Mouse (Mus musculus) left cerebral cortex, postnatal 25 days (tissue): Measurements from ENCODE around the gene Pcolce. TPM values are rescaled to one million over a fixed set of nuclear protein-coding genes. Genes with fewer than 3 reads are reported as not detected.
A peak's percentile ranks its signal among the peaks of the same experiment; 100 is the strongest.
"Not testable (repeated sequence)": the region's sequence is repeated elsewhere in the genome, so short reads cannot be mapped to it uniquely, and the experiment has no call there.

Source experiments
- DNase-seq, 2 experiments: peaks; one replicate each; pipeline ENCODE4 v3.0.0; 2022; ENCODE audit warnings: low spot score in 2 of 2, mixed read lengths in 1 of 2
- intact Hi-C: fragments of 180-260 bp; cut with DNase I; formaldehyde crosslinking; loops from one replicate; pipeline ENCODE4 v1.15.1; 2025
- total RNA-seq, 2 experiments: library from RNA; stranded (reverse); gene quantifications; 2 replicates each; pipeline ENCODE4 v1.2.3; 2021

Gene Pcolce
- total RNA-seq, 2 experiments from 2014 or later: 12.1 to 13.7 TPM

- intact Hi-C loops: no loop called here
Observed at GRCm38 (mm10) chr5:137631171-137631570, 17.6 kb upstream of the Pcolce start.

DNA sequence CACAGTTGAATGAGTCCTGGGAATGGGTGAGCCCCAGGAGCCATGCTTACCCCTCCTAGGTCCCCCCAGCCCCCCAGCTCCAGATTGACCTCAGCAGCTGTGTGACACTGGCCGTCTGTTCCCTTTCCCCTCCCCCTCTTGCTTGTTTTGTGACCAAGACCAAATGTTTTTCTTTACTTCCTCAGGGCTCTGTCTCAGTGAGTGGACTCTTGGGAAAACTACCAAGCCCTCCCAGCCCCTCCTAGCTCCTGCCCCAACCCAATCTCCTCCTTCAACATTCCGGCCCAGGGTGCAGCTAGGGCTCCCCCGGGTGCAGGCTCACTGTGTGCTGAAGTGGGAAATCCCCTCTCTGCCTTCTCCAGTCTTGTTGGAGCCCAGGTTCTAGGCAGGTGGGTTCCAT, 17.0 kb upstream of the Pcolce start:
- intact Hi-C loops: no loop called here
- no peak for DNase-seq

More at GRCm38 (mm10) chr5:137631171-137631570, 17.6 kb upstream of the Pcolce start:
- DNase-seq: peak in 1 of 2 experiments; percentile 64

DNA sequence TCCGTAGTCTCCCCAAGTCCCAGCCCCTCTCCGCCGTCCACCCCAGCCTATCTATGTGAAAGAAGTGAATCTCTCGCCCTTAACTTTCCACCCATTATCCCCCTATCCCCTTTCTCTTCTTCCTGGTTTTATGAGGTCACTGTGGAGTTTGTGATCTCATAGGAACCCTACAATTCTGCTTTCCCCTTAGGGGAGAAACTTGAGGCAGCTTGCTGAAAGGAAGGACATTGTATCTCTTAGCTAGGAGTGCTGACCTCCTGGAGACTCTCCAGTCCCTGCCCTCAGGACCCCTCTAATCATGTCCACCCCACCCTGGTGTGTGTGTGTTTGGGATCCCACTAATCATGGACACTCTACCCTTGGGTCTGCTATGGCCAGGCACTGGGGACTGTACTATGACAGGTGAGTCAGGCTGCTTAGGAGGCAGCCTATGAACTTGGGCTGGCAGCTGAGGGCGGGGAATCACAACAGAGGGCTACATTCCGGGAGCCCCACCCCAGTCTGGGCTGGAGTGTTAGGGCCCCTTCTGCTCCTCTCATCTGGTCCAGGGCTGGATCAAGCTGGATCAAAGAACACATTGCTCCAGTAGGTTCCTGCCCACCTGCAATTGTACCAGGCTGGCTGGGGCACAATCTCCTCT, 16.4 kb upstream of the Pcolce start:
- intact Hi-C loops: loop anchor here (1.0 to 2.0 kb wide), 2 partner anchors 29 to 97 kb away; partner anchors contain the start of genes Epo, Gnb2 and Mospd3
- DNase-seq: no peak

- intact Hi-C loops: loop anchor here (1.0 to 2.0 kb wide), 2 partner anchors 29 to 96 kb away; partner anchors contain the start of genes Epo, Gnb2 and Mospd3
- DNase-seq: no peak
Observed at GRCm38 (mm10) chr5:137629306-137629721, 15.7 kb upstream of the Pcolce start.

GRCm38 (mm10) chr5:137628498-137629305, 15.1 kb upstream of the Pcolce start, which contains the start of the genes Fbxo24, Lrch4 and Gm20605:
Fbxo24 (minus strand) TSS chr5:137629002.
Lrch4 (plus strand) TSS chr5:137629121.
Gm20605 (plus strand) TSS chr5:137629175.
- intact Hi-C loops: loop anchor here (1.0 to 2.0 kb wide), 2 partner anchors 28 to 95 kb away; partner anchors contain the start of genes Epo, Gnb2 and Mospd3
- peak; percentile 98 to 100 for DNase-seq

DNA sequence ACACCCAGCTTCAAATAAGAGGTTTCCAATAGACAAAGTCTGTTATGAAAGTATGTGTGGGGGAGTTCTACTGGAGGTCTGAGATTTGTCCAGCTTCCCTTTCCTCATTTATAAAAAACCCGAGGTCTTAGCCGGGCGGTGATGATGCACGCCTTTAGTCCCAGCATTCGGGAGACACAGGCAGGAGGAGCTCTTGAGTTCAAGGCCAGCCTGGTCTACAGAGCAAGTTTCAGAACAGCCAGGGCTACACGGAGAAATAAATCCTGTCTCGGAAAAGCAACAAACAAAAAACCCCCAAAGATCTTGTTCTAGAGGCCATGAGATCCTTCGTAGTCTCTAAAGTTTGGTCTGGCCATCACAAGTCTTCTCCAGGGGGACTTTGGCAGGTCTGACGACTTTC, 14.4 kb upstream of the Pcolce start:
- DNase-seq: no peak
- intact Hi-C loops: loop anchor here (2.0 kb wide), 1 partner anchor 27 kb away; the partner anchor contains the start of gene Mospd3

DNA sequence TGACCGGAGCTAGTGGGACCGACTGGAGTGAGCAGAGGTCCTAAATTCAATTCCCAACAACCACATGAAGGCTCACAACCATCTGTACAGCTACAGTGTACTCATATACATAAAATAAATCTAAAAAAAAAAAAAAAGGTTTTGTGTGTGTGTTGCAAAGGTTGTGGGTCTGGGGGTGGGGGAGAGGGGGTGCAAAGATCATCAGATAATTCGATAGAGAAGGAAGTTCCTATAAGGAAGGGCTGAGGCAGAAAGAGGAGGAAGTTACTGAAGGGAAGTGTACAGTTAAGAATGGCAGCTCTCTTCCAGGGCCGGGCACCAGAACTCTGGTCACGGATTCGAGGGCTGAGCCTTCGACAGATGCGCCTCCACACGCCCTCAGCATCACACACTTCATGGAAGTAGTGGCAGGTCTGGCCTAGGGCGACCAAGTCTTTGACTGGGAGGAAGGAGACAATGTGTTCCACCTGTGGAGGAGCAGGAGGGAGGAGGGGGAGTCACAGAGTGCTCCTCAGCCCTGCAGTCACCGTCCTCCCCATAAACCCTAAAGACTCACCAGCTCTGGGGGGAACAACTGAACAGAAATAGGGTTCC, 10.4 kb upstream of the Pcolce start:
- DNase-seq: no peak
- intact Hi-C loops: no loop called here

DNA sequence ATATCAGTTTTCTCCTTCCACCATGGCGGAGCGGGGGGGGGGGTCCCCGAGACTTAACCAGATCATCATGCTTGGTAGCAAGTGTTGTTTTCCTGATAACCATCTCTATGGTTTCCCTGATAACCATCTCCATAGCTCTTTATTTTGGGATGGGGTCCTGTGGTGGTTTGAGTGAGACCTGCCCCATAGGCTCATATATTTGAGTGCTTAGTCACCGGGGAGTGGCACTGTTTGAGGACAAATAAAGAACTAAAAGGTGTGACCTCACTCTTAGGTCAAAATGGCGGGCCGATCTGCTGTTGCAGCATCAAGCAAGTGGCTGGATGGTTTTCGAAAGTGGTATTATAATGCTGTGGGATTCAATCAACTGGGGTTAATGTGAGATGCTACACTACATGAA, 1.8 kb upstream of the Pcolce start:
- DNase-seq: no peak
- intact Hi-C loops: no loop called here

GRCm38 (mm10) chr5:137614921-137615320, 1.3 kb upstream of the Pcolce start:
- DNase-seq, intact Hi-C loops: not testable (repeated sequence)

DNA sequence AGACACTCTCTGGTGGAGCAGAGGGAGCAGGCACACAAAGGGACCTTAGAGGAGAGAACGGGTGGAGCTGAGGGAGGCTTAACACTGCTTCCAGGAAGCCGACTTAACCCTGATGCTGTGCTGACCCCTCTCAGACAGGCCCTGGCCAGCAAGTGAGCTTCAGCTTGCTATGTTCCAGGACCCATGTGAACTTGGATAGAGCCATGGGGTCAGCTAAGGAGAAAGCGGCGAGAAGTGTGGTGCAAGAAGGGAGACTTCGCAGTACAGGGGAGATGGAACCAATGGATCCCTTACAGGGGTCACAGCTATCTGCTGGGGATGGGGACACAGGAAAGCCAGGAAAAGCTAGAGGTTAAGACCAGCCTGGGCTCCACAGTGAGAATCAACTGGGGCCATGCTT, 508 bp downstream of the Pcolce start:
- no peak for DNase-seq
- intact Hi-C loops: no loop called here

DNA sequence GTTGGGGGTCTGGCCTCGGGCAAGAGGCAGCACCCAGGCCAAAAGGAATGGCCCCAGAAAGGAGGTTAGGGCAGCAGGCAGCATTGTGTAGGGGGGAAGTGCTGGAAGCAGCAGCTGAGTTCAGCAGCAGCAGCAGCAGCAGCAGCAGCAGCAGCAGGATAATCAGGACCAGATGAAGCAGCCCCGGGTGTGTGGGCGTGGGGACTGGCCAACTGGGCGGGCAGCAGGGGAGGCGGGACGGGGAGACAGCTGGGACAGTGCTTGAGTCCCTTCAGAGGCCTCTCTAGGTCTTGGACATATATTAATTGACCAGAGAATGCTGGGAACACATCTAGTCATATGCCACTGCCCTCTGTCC, 2.4 kb downstream of the Pcolce start:
- no peak for DNase-seq
- intact Hi-C loops: no loop called here

GRCm38 (mm10) chr5:137610548-137611244, 2.9 kb downstream of the Pcolce start:
- intact Hi-C loops: no loop called here
- DNase-seq: no peak

DNA sequence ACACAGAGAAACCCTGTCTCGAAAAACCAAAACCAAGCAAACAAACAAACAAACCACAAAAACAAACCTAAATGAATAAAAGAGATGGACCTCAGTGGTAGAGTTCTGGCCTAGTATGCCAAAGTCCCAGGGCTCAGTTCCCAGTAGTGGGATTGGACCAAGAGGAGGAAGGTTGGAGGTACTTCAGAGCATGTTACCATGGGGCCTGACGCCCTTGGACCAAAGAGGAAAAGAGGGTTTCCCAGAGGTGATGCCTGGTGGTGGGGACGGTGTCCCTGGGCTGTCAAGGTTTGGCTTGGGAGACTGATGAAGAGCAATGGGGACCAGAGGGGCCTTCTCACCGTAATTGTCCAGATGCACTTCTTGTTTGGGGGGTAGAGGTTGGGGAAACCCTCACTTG, 3.5 kb downstream of the Pcolce start:
- intact Hi-C loops: no loop called here
- no peak for DNase-seq

GRCm38 (mm10) chr5:137609292-137609691, 4.3 kb downstream of the Pcolce start:
- DNase-seq: no peak
- intact Hi-C loops: no loop called here

GRCm38 (mm10) chr5:137608654-137609190, 4.9 kb downstream of the Pcolce start:
- intact Hi-C loops: no loop called here
- no peak for DNase-seq

DNA sequence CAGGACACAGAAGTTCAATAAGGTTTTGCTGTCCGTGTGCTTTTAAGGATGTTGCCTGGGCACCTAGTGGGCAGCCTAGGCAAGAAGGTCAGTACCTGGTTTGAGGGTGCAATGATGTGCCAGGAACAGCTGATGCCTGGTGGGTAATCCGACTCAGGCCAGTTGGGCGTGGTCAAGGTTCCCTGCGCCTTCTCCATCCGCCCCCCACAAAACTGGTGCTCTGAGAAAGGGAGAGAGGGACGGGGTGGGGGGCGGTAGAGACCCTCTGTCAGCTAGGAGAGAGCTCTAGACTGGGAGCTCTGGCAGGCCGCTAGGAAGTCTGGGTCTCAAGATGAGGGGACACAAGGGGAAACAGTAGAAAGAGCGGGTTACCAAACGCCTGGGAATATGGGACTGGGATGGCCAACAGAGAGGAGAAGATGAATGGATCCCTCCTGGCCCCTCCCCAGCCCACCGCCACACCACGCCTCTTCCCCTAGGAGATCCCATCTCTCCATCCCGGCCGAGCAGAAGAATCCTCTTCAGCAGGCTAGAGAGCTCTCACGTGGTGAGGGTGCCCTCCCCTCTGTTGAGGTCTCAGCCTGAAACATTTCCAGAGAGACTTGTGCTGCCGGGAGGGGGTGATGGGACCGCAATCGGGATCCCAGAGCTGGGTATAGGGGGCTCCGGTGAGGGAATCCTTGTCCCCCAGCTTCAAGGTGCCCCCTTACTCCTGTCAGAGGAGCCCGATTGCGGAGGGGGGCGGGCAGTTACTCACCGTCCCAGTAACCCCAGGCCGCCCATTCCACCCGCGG, 5.5 kb downstream of the Pcolce start:
- DNase-seq: no peak
- intact Hi-C loops: no loop called here

- intact Hi-C loops: loop anchor here (2.0 kb wide), 2 partner anchors 27 to 69 kb away; partner anchors contain the start of genes Epo, Fbxo24, Gm20605 and Gnb2
- no peak for DNase-seq
Observed at GRCm38 (mm10) chr5:137601365-137601729, 12.2 kb downstream of the Pcolce start.

DNA sequence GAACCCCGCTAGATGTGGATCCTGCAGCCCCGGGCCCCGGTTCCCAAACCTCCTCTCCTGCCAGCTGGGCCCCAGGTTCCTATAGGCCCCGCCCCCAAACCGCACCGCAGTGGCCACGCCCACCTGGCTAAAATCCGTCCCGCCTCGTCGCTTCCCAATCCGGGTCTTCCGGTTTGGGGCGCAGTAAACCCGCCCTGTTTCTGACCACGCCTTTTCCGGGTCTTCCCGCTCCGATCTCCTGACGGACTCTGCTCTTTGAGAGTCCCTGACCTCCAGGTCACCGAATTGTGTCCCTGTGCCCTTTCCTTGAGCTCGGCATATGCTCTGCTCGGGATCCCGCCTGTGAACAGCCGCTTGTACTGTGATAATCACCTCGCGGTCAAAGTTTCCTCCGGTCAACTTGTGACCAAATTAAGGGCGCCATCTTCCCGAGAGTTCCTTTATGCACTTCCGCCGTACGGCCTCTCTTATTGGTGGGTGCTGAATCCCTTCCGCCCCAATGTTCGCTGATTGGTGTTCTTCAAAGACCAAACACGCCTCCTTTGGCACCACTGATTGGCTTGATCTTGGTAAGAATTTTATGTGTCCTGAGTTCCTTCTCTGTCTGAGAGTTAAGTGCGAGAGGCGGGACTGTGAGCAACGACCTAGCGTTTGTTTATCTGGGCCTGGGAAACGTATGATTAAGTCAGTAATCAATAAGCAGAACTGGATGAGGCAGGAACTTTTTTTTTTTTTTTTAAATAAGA, 12.8 kb downstream of the Pcolce start, which contains the start of gene Mospd3:
Gene Mospd3 (minus strand): TSS at position 440 of the 746 bp plus-strand sequence.
- DNase-seq: peak; percentile 95 to 98
- intact Hi-C loops: loop anchor here (2.0 kb wide), 2 partner anchors 28 to 68 kb away; partner anchors contain the start of genes Epo, Fbxo24, Gm20605 and Gnb2
